Mouse (Mus musculus): ENCODE data around the gene Sytl3. TPM values are rescaled to one million over a fixed set of nuclear protein-coding genes. Genes with fewer than 3 reads are reported as not detected.

Gene Sytl3
- polyA plus RNA-seq, 1 experiment from 2014 or later, result 0.47 TPM

- no peak overlapping the region for H3K9ac ChIP-seq (ENCODE audit: low read length)
- WGBS, result 86% methylated on average over 13 of the region's 13 CpGs
- ATAC-seq (replicated peaks; ENCODE audit: low FRiP score, low TSS enrichment, low read depth) (no peak), DNase-seq (ENCODE audit: low spot score) (peak; percentile 50)
- peaks cover 36% of the 10 kb centered on the region for H3K36me3 ChIP-seq (ENCODE audit: control insufficient read depth, insufficient read depth, low read length)
- H3K27me3 ChIP-seq (replicated peaks; ENCODE audit: control insufficient read depth, insufficient read depth, low read length), result no peaks in the 10 kb centered on the region
- H3K4me3 ChIP-seq (ENCODE audit: low read depth, low read length), result no peak overlapping the region
- H3K27ac ChIP-seq (ENCODE audit: low read depth), result no peak overlapping the region
- H3K9me3 ChIP-seq (ENCODE audit: control insufficient read depth, low read length), result no peaks in the 10 kb centered on the region
- H3K4me2 ChIP-seq (ENCODE audit: low read length), result no peak overlapping the region
- peaks cover 20% of the 10 kb centered on the region for H3K4me1 ChIP-seq (replicated peaks; ENCODE audit: control insufficient read depth, insufficient read depth, low read length)
Observed at GRCm38 (mm10) chr17:6739266-6739665, 80.4 kb downstream of the Sytl3 start.

DNA sequence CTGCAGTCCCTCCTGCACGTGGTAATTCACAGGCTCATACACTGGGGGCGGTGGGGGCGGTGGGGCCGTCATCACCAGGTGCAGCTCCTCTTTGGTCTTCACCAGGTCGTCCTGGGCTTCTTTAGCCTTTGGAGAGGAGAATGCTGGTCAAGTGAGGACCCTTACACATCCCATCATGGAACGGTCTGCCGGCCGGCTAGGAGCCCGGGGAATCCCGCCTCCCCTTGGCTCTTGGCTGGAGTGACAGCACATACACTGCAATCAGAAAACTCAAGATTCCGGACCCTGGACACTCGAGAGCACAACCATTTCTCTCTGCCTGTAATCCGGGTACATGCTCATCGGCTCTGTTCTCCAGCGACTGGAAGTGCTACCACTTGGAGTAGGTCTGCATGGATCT lies 80.9 kb downstream of the Sytl3 start:
- Histone ChIP-seq H3K9me3 (ENCODE audit: control insufficient read depth, low read length) (no peaks in the 10 kb centered on the region), H3K4me1 (replicated peaks; ENCODE audit: control insufficient read depth, insufficient read depth, low read length) (peaks cover 20% of the 10 kb centered on the region), H3K9ac (ENCODE audit: low read length) (no peak overlapping the region), H3K36me3 (ENCODE audit: control insufficient read depth, insufficient read depth, low read length) (peaks cover 36% of the 10 kb centered on the region), H3K4me2 (ENCODE audit: low read length) (no peak overlapping the region), H3K27me3 (replicated peaks; ENCODE audit: control insufficient read depth, insufficient read depth, low read length) (no peaks in the 10 kb centered on the region), H3K4me3 (ENCODE audit: low read depth, low read length) (no peak overlapping the region), H3K27ac (ENCODE audit: low read depth) (no peak overlapping the region)
- DNase-seq (ENCODE audit: low spot score) (peak; percentile 49), ATAC-seq (replicated peaks; ENCODE audit: low FRiP score, low TSS enrichment, low read depth) (no peak)
- WGBS, result 93% methylated on average over 15 of the region's 15 CpGs

- WGBS, result 84% methylated on average over 19 of the region's 19 CpGs
- no peak overlapping the region for H3K27ac ChIP-seq (ENCODE audit: low read depth)
- peak; percentile 49 for DNase-seq (ENCODE audit: low spot score)
Observed at GRCm38 (mm10) chr17:6740331-6741170, 81.7 kb downstream of the Sytl3 start.

GRCm38 (mm10) chr17:6741271-6741670 lies 82.4 kb downstream of the Sytl3 start:
- Histone ChIP-seq H3K9ac (ENCODE audit: low read length) (no peak overlapping the region), H3K27me3 (replicated peaks; ENCODE audit: control insufficient read depth, insufficient read depth, low read length) (no peaks in the 10 kb centered on the region), H3K27ac (ENCODE audit: low read depth) (no peak overlapping the region), H3K4me3 (ENCODE audit: low read depth, low read length) (no peak overlapping the region), H3K4me2 (ENCODE audit: low read length) (no peak overlapping the region), H3K4me1 (replicated peaks; ENCODE audit: control insufficient read depth, insufficient read depth, low read length) (peaks cover 20% of the 10 kb centered on the region), H3K9me3 (ENCODE audit: control insufficient read depth, low read length) (no peaks in the 10 kb centered on the region), H3K36me3 (ENCODE audit: control insufficient read depth, insufficient read depth, low read length) (peaks cover 41% of the 10 kb centered on the region)
- WGBS, result 85% methylated on average over 12 of the region's 12 CpGs
- no peak for ATAC-seq (replicated peaks; ENCODE audit: low FRiP score, low TSS enrichment, low read depth)
- no peak for DNase-seq (ENCODE audit: low spot score)

More at GRCm38 (mm10) chr17:6740331-6741170, 81.7 kb downstream of the Sytl3 start:
- H3K4me1 ChIP-seq (replicated peaks; ENCODE audit: control insufficient read depth, insufficient read depth, low read length), result peaks cover 20% of the 10 kb centered on the region
- H3K36me3 ChIP-seq (ENCODE audit: control insufficient read depth, insufficient read depth, low read length), result peaks cover 36% of the 10 kb centered on the region
- H3K27me3 ChIP-seq (replicated peaks; ENCODE audit: control insufficient read depth, insufficient read depth, low read length), result no peaks in the 10 kb centered on the region
- no peaks in the 10 kb centered on the region for H3K9me3 ChIP-seq (ENCODE audit: control insufficient read depth, low read length)
- ATAC-seq (replicated peaks; ENCODE audit: low FRiP score, low TSS enrichment, low read depth), result no peak
- no peak overlapping the region for H3K4me3 ChIP-seq (ENCODE audit: low read depth, low read length)
- H3K9ac ChIP-seq (ENCODE audit: low read length), result no peak overlapping the region
- no peak overlapping the region for H3K4me2 ChIP-seq (ENCODE audit: low read length)

DNA sequence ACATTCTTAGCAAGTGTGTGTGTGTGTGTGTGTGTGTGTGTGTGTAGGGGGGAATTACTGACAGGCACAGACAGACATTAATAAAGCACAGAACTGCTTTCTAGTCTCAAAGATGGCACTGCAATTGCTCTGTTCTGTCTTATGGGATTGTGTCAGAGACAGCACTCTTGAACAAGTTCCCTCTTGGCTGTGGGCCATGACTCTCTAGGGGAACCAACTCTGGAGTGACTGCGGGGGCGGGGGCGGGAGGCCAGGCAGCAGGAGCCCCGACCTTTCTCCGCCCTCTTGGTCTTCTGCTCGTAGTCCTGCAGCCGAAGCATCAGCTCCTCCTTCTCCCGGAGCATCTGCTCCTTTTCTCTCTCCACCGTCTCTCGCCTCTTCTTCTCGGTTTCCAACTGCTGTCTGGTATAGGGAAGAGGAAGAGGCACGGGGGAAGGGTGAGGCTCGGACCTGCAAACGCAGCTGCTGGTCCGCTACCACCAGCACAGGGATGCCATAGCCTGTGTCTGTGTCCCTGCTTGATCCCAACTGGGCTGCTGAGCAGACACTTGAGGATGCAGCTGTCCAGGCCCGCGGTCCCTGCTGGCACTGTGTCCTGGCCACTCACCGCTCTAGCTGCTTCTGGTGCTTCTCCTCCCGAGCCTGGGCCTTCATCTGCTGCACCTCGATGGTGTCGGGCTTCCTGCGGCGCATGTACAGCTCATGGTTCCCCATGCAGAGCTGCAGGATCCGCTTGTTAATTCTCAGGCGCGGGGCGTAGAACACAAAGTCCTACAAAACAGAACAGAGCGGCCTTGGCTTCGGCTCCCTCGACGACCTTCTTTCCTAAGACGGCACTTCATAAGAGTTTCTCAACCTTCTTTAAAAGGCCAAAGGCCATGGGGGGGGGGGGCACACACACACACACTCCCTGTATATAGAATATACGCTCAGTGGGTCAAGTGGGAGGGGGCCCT lies 83.5 kb downstream of the Sytl3 start:
- Histone ChIP-seq H3K27ac (ENCODE audit: low read depth) (peak overlapping the region; percentile 51), H3K4me2 (ENCODE audit: low read length) (peak overlapping the region; percentile 13), H3K4me3 (ENCODE audit: low read depth, low read length) (no peak overlapping the region), H3K4me1 (replicated peaks; ENCODE audit: control insufficient read depth, insufficient read depth, low read length) (peaks cover 20% of the 10 kb centered on the region), H3K36me3 (ENCODE audit: control insufficient read depth, insufficient read depth, low read length) (peaks cover 47% of the 10 kb centered on the region), H3K9me3 (ENCODE audit: control insufficient read depth, low read length) (no peaks in the 10 kb centered on the region), H3K27me3 (replicated peaks; ENCODE audit: control insufficient read depth, insufficient read depth, low read length) (no peaks in the 10 kb centered on the region), H3K9ac (ENCODE audit: low read length) (no peak overlapping the region)
- DNase-seq (ENCODE audit: low spot score), result peak; percentile 53
- no peak; the same call in 1 of the 2 replicates for ATAC-seq (replicated peaks; ENCODE audit: low FRiP score, low TSS enrichment, low read depth)
- 55% methylated on average over 33 of the region's 33 CpGs for WGBS

- DNase-seq (ENCODE audit: low spot score), result peak; percentile 45
- Histone ChIP-seq H3K4me1 (replicated peaks; ENCODE audit: control insufficient read depth, insufficient read depth, low read length) (peaks cover 20% of the 10 kb centered on the region), H3K36me3 (ENCODE audit: control insufficient read depth, insufficient read depth, low read length) (peaks cover 44% of the 10 kb centered on the region), H3K9me3 (ENCODE audit: control insufficient read depth, low read length) (no peaks in the 10 kb centered on the region), H3K27me3 (replicated peaks; ENCODE audit: control insufficient read depth, insufficient read depth, low read length) (no peaks in the 10 kb centered on the region), H3K9ac (ENCODE audit: low read length) (no peak overlapping the region), H3K4me3 (ENCODE audit: low read depth, low read length) (no peak overlapping the region), H3K27ac (ENCODE audit: low read depth) (peak overlapping the region; percentile 8; the same call in 1 of the 2 replicates), H3K4me2 (ENCODE audit: low read length) (no peak overlapping the region)
- ATAC-seq (replicated peaks; ENCODE audit: low FRiP score, low TSS enrichment, low read depth), result no peak
- WGBS, result 85% methylated on average over 11 of the region's 11 CpGs
Observed at GRCm38 (mm10) chr17:6743039-6743575, 84.2 kb downstream of the Sytl3 start.

DNA sequence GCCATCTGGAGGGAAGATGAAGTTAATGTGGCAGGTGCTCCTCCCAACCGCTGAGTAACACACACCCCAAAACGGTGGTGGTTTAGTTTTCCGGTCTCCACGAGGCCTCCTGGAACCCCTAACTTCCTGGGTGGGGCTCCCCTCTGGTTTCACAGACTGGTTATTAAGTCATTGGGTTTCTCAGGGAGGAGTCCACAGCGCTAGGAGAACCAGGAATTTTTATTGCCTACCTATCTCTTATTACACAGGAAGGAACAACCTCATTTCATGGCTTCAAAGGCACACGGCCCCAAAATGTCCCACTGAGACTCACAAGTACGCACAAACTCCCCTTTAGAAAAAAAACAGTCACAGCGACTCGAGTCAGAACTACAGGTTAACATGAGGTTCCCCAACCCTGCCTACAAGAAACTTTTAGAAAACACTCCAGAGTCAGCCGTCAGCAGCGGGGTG lies 84.9 kb downstream of the Sytl3 start:
- H3K9ac ChIP-seq (ENCODE audit: low read length), result no peak overlapping the region
- H3K9me3 ChIP-seq (ENCODE audit: control insufficient read depth, low read length), result no peaks in the 10 kb centered on the region
- peak overlapping the region; percentile 48; the same call in 1 of the 2 replicates for H3K27ac ChIP-seq (ENCODE audit: low read depth)
- DNase-seq (ENCODE audit: low spot score) (peak; percentile 64), ATAC-seq (replicated peaks; ENCODE audit: low FRiP score, low TSS enrichment, low read depth) (peak; percentile 38; the same call in 1 of the 2 replicates)
- WGBS, result 46% methylated on average over 11 of the region's 11 CpGs
- H3K27me3 ChIP-seq (replicated peaks; ENCODE audit: control insufficient read depth, insufficient read depth, low read length), result no peaks in the 10 kb centered on the region
- peaks cover 38% of the 10 kb centered on the region for H3K36me3 ChIP-seq (ENCODE audit: control insufficient read depth, insufficient read depth, low read length)
- no peak overlapping the region for H3K4me2 ChIP-seq (ENCODE audit: low read length)
- H3K4me3 ChIP-seq (ENCODE audit: low read depth, low read length), result no peak overlapping the region
- peaks cover 20% of the 10 kb centered on the region for H3K4me1 ChIP-seq (replicated peaks; ENCODE audit: control insufficient read depth, insufficient read depth, low read length)

GRCm38 (mm10) chr17:6744366-6744765 lies 85.5 kb downstream of the Sytl3 start:
- no peak for ATAC-seq (replicated peaks; ENCODE audit: low FRiP score, low TSS enrichment, low read depth)
- Histone ChIP-seq H3K4me2 (ENCODE audit: low read length) (no peak overlapping the region), H3K27ac (ENCODE audit: low read depth) (peak overlapping the region; percentile 48; the same call in 1 of the 2 replicates), H3K36me3 (ENCODE audit: control insufficient read depth, insufficient read depth, low read length) (peaks cover 34% of the 10 kb centered on the region), H3K27me3 (replicated peaks; ENCODE audit: control insufficient read depth, insufficient read depth, low read length) (no peaks in the 10 kb centered on the region), H3K9me3 (ENCODE audit: control insufficient read depth, low read length) (no peaks in the 10 kb centered on the region), H3K4me3 (ENCODE audit: low read depth, low read length) (no peak overlapping the region), H3K4me1 (replicated peaks; ENCODE audit: control insufficient read depth, insufficient read depth, low read length) (peaks cover 20% of the 10 kb centered on the region), H3K9ac (ENCODE audit: low read length) (no peak overlapping the region)
- WGBS, result 68% methylated on average over 9 of the region's 9 CpGs
- DNase-seq (ENCODE audit: low spot score), result peak; percentile 56
